Mouse (Mus musculus) CH12.LX (cell line): ENCODE results near the gene Cic.

Experiments
- CTCF ChIP-seq, 2 experiments: IDR thresholded peaks in 1 of 2; conservative IDR thresholded peaks in 1 of 2; 2 replicates each; pipeline ENCODE4 v1.5.1; 2011 to 2012; ENCODE audit warnings: low read depth in 2 of 2, low read length in 2 of 2, improper control_type of control experiment in 1 of 2, inconsistent platforms in 1 of 2, mild to moderate bottlenecking in 1 of 2, moderate library complexity in 1 of 2
- EP300 ChIP-seq: IDR thresholded peaks from 2 replicates; pipeline ENCODE4 v1.6.1; 2011; ENCODE audit warnings: low read length, improper control_type of control experiment
- MAX ChIP-seq: IDR thresholded peaks from 2 replicates; pipeline ENCODE4 v1.6.1; 2011; ENCODE audit warnings: low read length, improper control_type of control experiment
- MYC ChIP-seq: IDR thresholded peaks from 2 replicates; pipeline ENCODE4 v1.6.1; 2011; ENCODE audit warnings: low read depth, mild to moderate bottlenecking, improper control_type of control experiment, low read length
- POLR2A ChIP-seq: IDR thresholded peaks from 2 replicates; pipeline ENCODE4 v1.6.1; 2011; ENCODE audit warnings: low read depth, mild to moderate bottlenecking, improper control_type of control experiment, low read length
- POLR2AphosphoS2 ChIP-seq: IDR thresholded peaks from 2 replicates; pipeline ENCODE4 v1.6.1; 2011; ENCODE audit warnings: low read depth, low read length, improper control_type of control experiment
- ZC3H11A ChIP-seq: IDR thresholded peaks from 2 replicates; pipeline ENCODE4 v1.6.1; 2012; ENCODE audit warnings: low read depth, mild to moderate bottlenecking, inconsistent platforms, low read length, improper control_type of control experiment
- ZNF384 ChIP-seq: IDR thresholded peaks from 2 replicates; pipeline ENCODE4 v1.6.1; 2012; ENCODE audit warnings: low read depth, low read length, improper control_type of control experiment, inconsistent platforms

DNA sequence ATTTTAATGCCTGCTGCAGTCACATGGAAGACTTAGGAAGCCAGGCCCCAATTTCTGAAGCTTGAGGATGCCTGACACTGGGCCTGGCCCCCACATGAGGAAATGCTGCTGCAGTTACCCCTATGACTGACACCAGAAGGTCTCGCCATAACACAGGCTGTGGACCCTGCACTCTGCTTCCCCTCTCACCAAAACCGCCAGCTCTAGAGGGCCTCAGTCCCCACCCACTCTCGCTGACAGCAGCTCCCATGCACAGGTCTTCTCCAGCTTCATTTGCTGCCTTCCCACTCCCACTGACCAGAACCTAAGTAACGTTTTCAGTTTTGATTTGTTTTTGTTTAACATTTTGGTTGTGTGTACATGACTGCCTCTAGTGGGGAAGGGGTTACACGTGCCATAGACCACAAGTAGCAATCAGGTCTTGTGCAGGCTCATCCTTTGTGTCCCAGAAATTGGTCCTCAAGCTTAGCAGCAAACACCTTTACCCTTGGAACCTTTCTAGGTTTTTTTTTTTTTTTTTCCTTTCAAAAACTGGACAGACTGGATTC is 35.3 kb upstream of the Cic start:
- TF ChIP-seq ZNF384 (no peak), POLR2AphosphoS2 (no peak), POLR2A (no peak), CTCF (conservative IDR thresholded peaks at IDR 0.05 in 1 of 2, IDR thresholded peaks at IDR 0.05 in 1 of 2; ENCODE audit: low read depth in 2 of 2, low read length in 2 of 2) (no peak; a peak in 1 of 4 replicates), ZC3H11A (no peak), MAX (no peak), MYC (no peak), EP300 (no peak)
